Mouse (Mus musculus) heart, postnatal 14 days (tissue): ENCODE data around the gene Gm21764. TPM values are rescaled to one million over a fixed set of nuclear protein-coding genes. Genes with fewer than 3 reads are reported as not detected.
"Not testable (repeated sequence)": the region's sequence is repeated elsewhere in the genome, so short reads cannot be mapped to it uniquely, and the experiment has no call there.

Source experiments
- DNase-seq, 2 experiments: peaks; one replicate each; pipeline ENCODE4 v3.0.0; 2021 to 2022
- intact Hi-C: fragments of 180-260 bp; cut with DNase I; formaldehyde crosslinking; loops from one replicate; pipeline ENCODE4 v1.15.1; 2025
- long read RNA-seq, 2 experiments: library from polyadenylated mRNA; stranded (forward); transcript quantifications; one replicate each; pipeline ENCODE4 v2.0.0; 2021
- total RNA-seq, 2 experiments: library from RNA; stranded (reverse); gene quantifications; 2 replicates each; pipeline ENCODE4 v1.2.3; 2021

Gm21764 gene
- not detected for total RNA-seq
- long read RNA-seq, experiment 1, result 0 reads
- long read RNA-seq, experiment 2, result 0 reads

- intact Hi-C loops, DNase-seq: not testable (repeated sequence)
These were observed at the start of gene Gm21764 for GRCm38 (mm10) chrY:18061712-18062111. Gene Gm21764, minus strand, starts transcription at chrY:18061812.

GRCm38 (mm10) chrY:18088816-18089215 lies 27.2 kb upstream of the Gm21764 start, which contains the start of gene Ssty1:
Gene Ssty1, plus strand, starts transcription at chrY:18089116.
- DNase-seq, intact Hi-C loops: not testable (repeated sequence)

Other genes starting within 250 kb of the Gm21764 start
- gene Gm21904, start 215.5 kb downstream of the Gm21764 start, total RNA-seq, result not detected
- not detected for gene Gm20772, start 187.1 kb downstream of the Gm21764 start, total RNA-seq
- gene Gm20831, start 187.1 kb downstream of the Gm21764 start, total RNA-seq, result not detected
- not detected for gene Srsy, start 124.5 kb downstream of the Gm21764 start, total RNA-seq
- not detected for gene Ssty1, start 27.3 kb upstream of the Gm21764 start, total RNA-seq